Mouse (Mus musculus): ENCODE measurements around the gene Insl3. TPM values are rescaled to one million over a fixed set of nuclear protein-coding genes. Genes with fewer than 3 reads are reported as not detected.

Gene Insl3
- total and polyA plus RNA-seq, 3 experiments = 0.54 to 4.4 TPM; not detected in 1

DNA sequence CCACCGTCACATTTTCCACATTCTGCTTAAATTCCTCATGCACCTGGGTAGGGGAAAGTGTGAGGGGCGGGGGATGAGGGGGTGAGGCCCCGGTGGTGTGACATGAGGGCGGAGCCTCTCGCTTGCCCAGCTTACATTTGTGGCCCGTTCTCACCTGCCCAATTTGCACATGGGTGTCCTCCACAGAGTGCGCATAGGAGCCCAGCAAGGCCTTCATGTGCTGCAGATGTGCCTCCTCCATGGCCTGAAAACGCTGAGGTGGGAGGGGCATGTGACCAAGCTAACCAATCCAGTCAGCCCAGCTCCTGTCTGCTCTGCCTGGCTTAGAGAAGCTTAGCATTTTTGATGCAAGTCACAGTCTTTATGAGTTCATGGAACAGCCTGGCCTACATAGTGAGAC is 26.5 kb downstream of the Insl3 start:
- TF ChIP-seq POLR2A (IDR thresholded peaks at IDR 0.05; ENCODE audit: control insufficient read depth in 1 of 2, insufficient read depth in 1 of 2, low read depth in 1 of 2, low read length in 2 of 2, poor library complexity in 1 of 2) = no peak
- no peak for TF ChIP-seq JUND (IDR thresholded peaks at IDR 0.05; ENCODE audit: low read depth, low read length)
- Histone ChIP-seq H3K27me3 (ENCODE audit: control insufficient read depth in 1 of 2, insufficient read depth in 2 of 2, low read length in 2 of 2) (no peaks in the 10 kb centered on the region), H3K4me3 (ENCODE audit: control insufficient read depth in 1 of 2, insufficient read depth in 1 of 2, low read depth in 2 of 2, low read length in 2 of 2) (no peak overlapping the region), H3K79me2 (ENCODE audit: control insufficient read depth, insufficient read depth, low read length, poor library complexity) (no peaks in the 10 kb centered on the region), H3K4me1 (ENCODE audit: control insufficient read depth in 1 of 2, insufficient read depth in 2 of 2, low read length in 2 of 2) (peaks cover 4 to 10% of the 10 kb centered on the region in 2 experiments), H3K9ac (ENCODE audit: control insufficient read depth, low read depth, low read length, poor library complexity, severe bottlenecking) (no peak overlapping the region), H3K27ac (ENCODE audit: control insufficient read depth, low read depth, low read length) (no peak overlapping the region), H3K9me3 (replicated peaks; ENCODE audit: insufficient read depth, low read length) (no peaks in the 10 kb centered on the region), H3K36me3 (ENCODE audit: control insufficient read depth in 1 of 2, insufficient read depth in 2 of 2, low read length in 2 of 2) (peaks cover 0 to 5% of the 10 kb centered on the region in 2 experiments; a peak in 1 of 4 replicates)
- DNase-seq (ENCODE audit: low read depth, low spot score) = no peak

DNA sequence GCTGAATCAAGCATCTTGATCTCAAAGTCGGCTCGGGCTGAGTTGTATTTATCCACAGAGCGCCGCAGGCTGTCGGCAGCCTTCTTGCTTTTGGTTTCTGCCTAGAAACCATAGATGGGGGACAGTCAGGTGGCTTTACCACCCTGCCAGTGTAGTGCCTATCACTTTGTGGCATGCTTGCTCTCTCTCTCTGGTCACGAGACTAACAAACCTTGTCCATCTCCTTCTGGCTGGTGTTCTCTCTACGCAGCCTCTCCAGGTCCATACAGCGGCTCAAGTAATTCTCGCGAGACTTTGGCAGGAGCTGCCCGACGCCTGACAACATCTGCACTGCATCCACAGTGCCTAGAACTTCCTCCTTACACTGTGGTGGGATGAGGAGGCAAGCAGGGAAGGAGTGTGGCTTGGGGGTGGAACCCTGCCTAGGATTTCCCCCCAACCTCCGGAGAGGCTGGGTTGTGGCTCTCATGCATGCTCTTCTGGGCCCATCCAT is 27.6 kb downstream of the Insl3 start:
- H3K9ac ChIP-seq (ENCODE audit: control insufficient read depth, low read depth, low read length, poor library complexity, severe bottlenecking) = no peak overlapping the region
- no peaks in the 10 kb centered on the region for H3K27me3 ChIP-seq (ENCODE audit: control insufficient read depth in 1 of 2, insufficient read depth in 2 of 2, low read length in 2 of 2)
- no peak overlapping the region for H3K27ac ChIP-seq (ENCODE audit: control insufficient read depth, low read depth, low read length)
- no peak for TF ChIP-seq TBP (IDR thresholded peaks at IDR 0.05; ENCODE audit: low read depth, low read length)
- no peak for TF ChIP-seq GABPA (IDR thresholded peaks at IDR 0.05; ENCODE audit: low read depth, low read length)
- TF ChIP-seq NELFE (IDR thresholded peaks at IDR 0.05; ENCODE audit: low read depth, low read length) = no peak
- no peak for TF ChIP-seq MXI1 (IDR thresholded peaks at IDR 0.05; ENCODE audit: low read depth, low read length)
- no peak for TF ChIP-seq CHD2 (IDR thresholded peaks at IDR 0.05; ENCODE audit: low read length)
- no peak for TF ChIP-seq UBTF (IDR thresholded peaks at IDR 0.05; ENCODE audit: borderline replicate concordance, insufficient read depth, low read depth, low read length)
- H3K36me3 ChIP-seq (ENCODE audit: control insufficient read depth in 1 of 2, insufficient read depth in 2 of 2, low read length in 2 of 2) = peaks cover 0 to 5% of the 10 kb centered on the region in 2 experiments; a peak in 1 of 4 replicates
- no peaks in the 10 kb centered on the region for H3K79me2 ChIP-seq (ENCODE audit: control insufficient read depth, insufficient read depth, low read length, poor library complexity)
- H3K4me3 ChIP-seq (ENCODE audit: control insufficient read depth in 1 of 2, insufficient read depth in 1 of 2, low read depth in 2 of 2, low read length in 2 of 2) = no peak overlapping the region
- peaks cover 4 to 10% of the 10 kb centered on the region in 2 experiments for H3K4me1 ChIP-seq (ENCODE audit: control insufficient read depth in 1 of 2, insufficient read depth in 2 of 2, low read length in 2 of 2)
- no peaks in the 10 kb centered on the region for H3K9me3 ChIP-seq (replicated peaks; ENCODE audit: insufficient read depth, low read length)
- DNase-seq (ENCODE audit: low read depth, low spot score) = no peak

DNA sequence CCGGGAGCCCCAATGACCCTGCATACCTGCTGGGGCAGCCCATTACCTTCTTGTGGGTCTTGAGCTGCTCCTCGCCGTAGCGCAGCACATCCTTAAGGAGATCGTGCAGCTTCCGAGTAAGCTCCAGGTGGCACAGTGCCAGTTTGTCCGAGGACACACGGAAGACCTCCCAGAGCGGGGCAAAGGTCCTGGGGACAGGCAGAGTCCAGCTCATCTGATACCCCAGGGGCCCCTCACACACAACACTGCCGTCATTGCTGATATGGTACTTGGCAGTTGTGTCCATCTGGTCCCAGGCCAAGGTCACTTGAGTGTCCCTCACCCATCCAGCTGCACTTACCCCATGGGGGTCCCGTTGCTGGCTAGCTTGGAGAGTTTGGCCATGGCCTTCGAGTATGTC is 28.1 kb downstream of the Insl3 start:
- Histone ChIP-seq H3K4me3 (ENCODE audit: control insufficient read depth in 1 of 2, insufficient read depth in 1 of 2, low read depth in 2 of 2, low read length in 2 of 2) (no peak overlapping the region), H3K36me3 (ENCODE audit: control insufficient read depth in 1 of 2, insufficient read depth in 2 of 2, low read length in 2 of 2) (peaks cover 0 to 5% of the 10 kb centered on the region in 2 experiments; a peak in 1 of 4 replicates), H3K9me3 (replicated peaks; ENCODE audit: insufficient read depth, low read length) (no peaks in the 10 kb centered on the region), H3K9ac (ENCODE audit: control insufficient read depth, low read depth, low read length, poor library complexity, severe bottlenecking) (no peak overlapping the region), H3K27me3 (ENCODE audit: control insufficient read depth in 1 of 2, insufficient read depth in 2 of 2, low read length in 2 of 2) (no peaks in the 10 kb centered on the region), H3K27ac (ENCODE audit: control insufficient read depth, low read depth, low read length) (no peak overlapping the region), H3K79me2 (ENCODE audit: control insufficient read depth, insufficient read depth, low read length, poor library complexity) (no peaks in the 10 kb centered on the region), H3K4me1 (ENCODE audit: control insufficient read depth in 1 of 2, insufficient read depth in 2 of 2, low read length in 2 of 2) (peaks cover 4 to 10% of the 10 kb centered on the region in 2 experiments)
- TF ChIP-seq ETS1 (IDR thresholded peaks at IDR 0.05; ENCODE audit: low read depth, low read length) (no peak), MYC (IDR thresholded peaks at IDR 0.05; ENCODE audit: low read depth, low read length) (no peak), GABPA (IDR thresholded peaks at IDR 0.05; ENCODE audit: low read depth, low read length) (no peak), MAX (IDR thresholded peaks at IDR 0.05; ENCODE audit: low read length) (no peak), GATA1 (IDR thresholded peaks at IDR 0.05; ENCODE audit: low read depth, low read length) (no peak), POLR2AphosphoS5 (IDR thresholded peaks at IDR 0.05; ENCODE audit: borderline replicate concordance, low read depth, low read length) (no peak), MXI1 (IDR thresholded peaks at IDR 0.05; ENCODE audit: low read depth, low read length) (no peak)
- DNase-seq (ENCODE audit: low read depth, low spot score) = no peak
